Mouse (Mus musculus) forebrain, embryonic 16.5 days (tissue): ENCODE results near the gene Tbc1d17. TPM values are rescaled to one million over a fixed set of nuclear protein-coding genes. Genes with fewer than 3 reads are reported as not detected.

Experiments used
- ATAC-seq: fragments of 200-750 bp; cut with Nextera tagmentation; 2 replicates; pipeline ENCODE4 v1.8.0; 2017; ENCODE audit warnings: mild to moderate bottlenecking, moderate library complexity
- H3K27ac ChIP-seq: fragments of 300-500 bp; sonication (generic); 2 replicates; pipeline ENCODE4 v1.5.1; 2014; ENCODE audit warnings: low read length, control low read depth
- H3K27me3 ChIP-seq: fragments of 300-500 bp; sonication (generic); replicated peaks from 2 replicates; pipeline ENCODE4 v1.6.1; 2014; ENCODE audit warnings: low read length; ENCODE audit not compliant: control insufficient read depth, insufficient read depth
- H3K36me3 ChIP-seq: fragments of 300-500 bp; sonication (generic); 2 replicates; pipeline ENCODE4 v1.6.1; 2014; ENCODE audit not compliant: control insufficient read depth, insufficient read depth
- H3K4me1 ChIP-seq: fragments of 300-500 bp; sonication (generic); replicated peaks from 2 replicates; pipeline ENCODE4 v1.6.1; 2014; ENCODE audit warnings: low read length; ENCODE audit not compliant: control insufficient read depth, insufficient read depth
- H3K4me2 ChIP-seq: fragments of 300-500 bp; sonication (generic); 2 replicates; pipeline ENCODE4 v1.6.1; 2014; ENCODE audit warnings: mild to moderate bottlenecking, low read length, control low read depth
- H3K4me3 ChIP-seq: fragments of 300-500 bp; sonication (generic); replicated peaks from 2 replicates; pipeline ENCODE4 v1.5.1; 2014; ENCODE audit warnings: mild to moderate bottlenecking, low read length, control low read depth
- H3K9ac ChIP-seq: fragments of 300-500 bp; sonication (generic); replicated peaks from 2 replicates; pipeline ENCODE4 v1.6.1; 2014; ENCODE audit warnings: low read depth, low read length, control low read depth
- H3K9me3 ChIP-seq: fragments of 300-500 bp; sonication (generic); 2 replicates; pipeline ENCODE4 v1.6.1; 2016; ENCODE audit warnings: low read length; ENCODE audit not compliant: control insufficient read depth
- WGBS: fragments of 180-500 bp; shearing (Covaris S2); extraction: QIAGEN DNeasy Blood & Tissue Kit; methylation state at CpG from one replicate; pipeline ENCODE4 v1.1.7; 2014; 5-methylcytosine and 5-hydroxymethylcytosine counted together
- polyA plus RNA-seq: library from polyadenylated mRNA; unstranded; fragments of >200 nt; fragmentation: Nextera tagmentation; extraction: Ambion mirVana; gene quantifications from 2 replicates; pipeline ENCODE4 v1.2.1, GENCODE M21; 2015

Gene Tbc1d17
- polyA plus RNA-seq, 1 experiment from 2014 or later, result 122 TPM

DNA sequence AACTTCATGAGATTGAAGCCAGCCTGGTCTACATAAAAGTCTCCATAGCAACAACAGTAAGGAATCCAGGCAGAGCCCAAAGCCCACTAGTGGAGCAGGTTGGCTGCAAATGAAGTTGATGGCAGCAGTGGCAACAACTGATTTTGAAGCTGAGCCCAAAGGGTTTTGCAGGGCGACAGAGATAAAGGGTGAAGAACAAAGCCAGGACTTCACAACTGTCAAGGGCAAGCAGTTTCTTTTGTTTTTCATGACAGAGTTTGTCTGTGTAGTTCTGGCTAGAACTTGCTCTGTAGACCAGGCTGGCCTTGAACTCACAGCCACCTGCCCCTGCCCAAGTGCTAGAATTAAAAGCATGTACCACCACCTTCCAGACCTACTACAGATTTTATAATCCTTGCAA is 22.3 kb upstream of the Tbc1d17 start:
- Histone ChIP-seq H3K9ac (no peak overlapping the region), H3K27ac (no peak overlapping the region), H3K4me3 (no peak overlapping the region), H3K4me2 (no peak overlapping the region), H3K9me3 (no peaks in the 10 kb centered on the region), H3K36me3 (no peaks in the 10 kb centered on the region), H3K4me1 (peaks cover 29% of the 10 kb centered on the region), H3K27me3 (no peaks in the 10 kb centered on the region)
- WGBS, result 27% methylated on average over 1 of the region's 1 CpGs
- ATAC-seq, result no peak

GRCm38 (mm10) chr7:44870614-44871013 is 21.7 kb upstream of the Tbc1d17 start:
- Histone ChIP-seq H3K9ac (peak overlapping the region; percentile 39), H3K4me1 (peaks cover 34% of the 10 kb centered on the region), H3K4me2 (peak overlapping the region; percentile 46), H3K27ac (peak overlapping the region; percentile 100), H3K36me3 (0 out of 2 replicates have a peak, but pooled peaks cover under 1% of the 10 kb centered on the region), H3K9me3 (no peaks in the 10 kb centered on the region), H3K27me3 (no peaks in the 10 kb centered on the region), H3K4me3 (peak overlapping the region; percentile 91)
- ATAC-seq, result no peak
- WGBS, result 80% methylated on average over 6 of the region's 6 CpGs

- peak within 1 kb of the TSS; percentile 95 for H3K4me2 ChIP-seq
- H3K36me3 ChIP-seq, result peaks cover 6% of the 10 kb centered on the region; the same call in 1 of the 2 replicates
- ATAC-seq, result peak; percentile 95
- peaks cover 40% of the 10 kb centered on the region for H3K4me1 ChIP-seq
- H3K27ac ChIP-seq, result peak within 1 kb of the TSS; percentile 100
- WGBS, result 8% methylated on average over 28 of the region's 29 CpGs
- H3K4me3 ChIP-seq, result peak within 1 kb of the TSS; percentile 91
- H3K27me3 ChIP-seq, result no peaks in the 10 kb centered on the region
- no peaks in the 10 kb centered on the region for H3K9me3 ChIP-seq
- peak within 1 kb of the TSS; percentile 99 for H3K9ac ChIP-seq
Observed at GRCm38 (mm10) chr7:44869697-44870528, 21.0 kb upstream of the Tbc1d17 start, which contains the start of gene Ptov1. TSS of gene Ptov1 (minus strand) at chr7:44869788.

GRCm38 (mm10) chr7:44868919-44869696 is 20.2 kb upstream of the Tbc1d17 start:
- Histone ChIP-seq H3K4me3 (peak overlapping the region; percentile 91), H3K9ac (peak overlapping the region; percentile 99), H3K4me2 (peak overlapping the region; percentile 95), H3K27ac (peak overlapping the region; percentile 100), H3K9me3 (no peaks in the 10 kb centered on the region), H3K27me3 (no peaks in the 10 kb centered on the region), H3K4me1 (peaks cover 44% of the 10 kb centered on the region), H3K36me3 (peaks cover 11% of the 10 kb centered on the region)
- WGBS, result under 1% methylated on average over 94 of the region's 108 CpGs
- peak; percentile 18 for ATAC-seq

DNA sequence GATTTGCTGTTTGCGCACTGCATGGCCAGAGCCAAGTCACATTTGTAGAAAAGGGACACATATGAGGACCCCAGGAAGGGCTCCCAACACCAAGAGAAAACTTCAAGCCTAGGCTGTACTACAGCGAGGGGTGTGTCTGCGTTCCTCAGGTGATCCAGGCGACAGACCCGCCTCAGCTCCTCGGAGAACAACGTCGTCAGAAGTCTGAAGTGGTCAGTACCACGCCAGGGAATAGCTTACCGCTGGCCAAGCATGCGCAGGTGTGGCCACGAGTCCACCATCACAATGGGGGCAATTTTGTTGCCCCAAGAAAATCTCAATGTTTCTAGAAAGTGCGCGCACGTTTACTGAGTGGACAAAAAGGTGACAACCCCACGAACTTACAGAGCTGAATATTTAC is 19.6 kb upstream of the Tbc1d17 start:
- H3K4me1 ChIP-seq, result peaks cover 44% of the 10 kb centered on the region
- peak overlapping the region; percentile 99 for H3K9ac ChIP-seq
- H3K27me3 ChIP-seq, result no peaks in the 10 kb centered on the region
- no peak for ATAC-seq
- WGBS, result 3% methylated on average over 16 of the region's 16 CpGs
- H3K4me2 ChIP-seq, result peak overlapping the region; percentile 95
- H3K9me3 ChIP-seq, result no peaks in the 10 kb centered on the region
- peaks cover 16% of the 10 kb centered on the region for H3K36me3 ChIP-seq
- peak overlapping the region; percentile 91 for H3K4me3 ChIP-seq
- H3K27ac ChIP-seq, result peak overlapping the region; percentile 100

DNA sequence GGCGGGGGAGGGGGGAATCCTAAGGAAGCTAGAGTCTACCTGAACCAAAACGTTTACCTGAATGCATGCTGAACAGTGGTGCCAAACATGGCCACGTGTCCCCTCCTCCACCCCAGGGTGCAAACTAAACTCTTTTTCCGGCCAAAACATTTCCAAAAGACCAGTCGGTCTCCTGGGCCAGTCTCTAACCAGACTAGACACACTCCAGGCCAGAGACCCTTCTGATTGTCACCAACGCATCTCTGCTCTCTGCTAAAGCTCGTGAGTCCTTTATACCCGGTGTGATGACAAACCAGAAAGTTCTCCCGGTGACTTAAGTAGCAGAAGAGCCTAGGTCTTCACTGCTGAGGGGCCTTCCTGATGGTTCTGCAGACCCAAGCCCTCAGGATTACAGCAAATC is 18.9 kb upstream of the Tbc1d17 start:
- Histone ChIP-seq H3K4me2 (peak overlapping the region; percentile 95), H3K4me3 (peak overlapping the region; percentile 91), H3K27ac (no peak overlapping the region), H3K9me3 (no peaks in the 10 kb centered on the region), H3K4me1 (peaks cover 44% of the 10 kb centered on the region), H3K36me3 (peaks cover 23% of the 10 kb centered on the region), H3K9ac (peak overlapping the region; percentile 99), H3K27me3 (no peaks in the 10 kb centered on the region)
- no peak for ATAC-seq
- WGBS, result 45% methylated on average over 9 of the region's 9 CpGs

- ATAC-seq, result no peak
- 70% methylated on average over 18 of the region's 19 CpGs for WGBS
- Histone ChIP-seq H3K27ac (no peak overlapping the region), H3K36me3 (peaks cover 28% of the 10 kb centered on the region), H3K27me3 (no peaks in the 10 kb centered on the region), H3K4me2 (peak overlapping the region; percentile 95), H3K9ac (peak overlapping the region; percentile 99), H3K4me3 (peak overlapping the region; percentile 91), H3K4me1 (peaks cover 44% of the 10 kb centered on the region), H3K9me3 (no peaks in the 10 kb centered on the region)
Observed at GRCm38 (mm10) chr7:44867010-44867702, 18.3 kb upstream of the Tbc1d17 start.

- no peaks in the 10 kb centered on the region for H3K9me3 ChIP-seq
- peaks cover 28% of the 10 kb centered on the region for H3K36me3 ChIP-seq
- H3K4me1 ChIP-seq, result peaks cover 44% of the 10 kb centered on the region
- H3K4me3 ChIP-seq, result no peak overlapping the region
- no peak for ATAC-seq
- peak overlapping the region; percentile 95 for H3K4me2 ChIP-seq
- 41% methylated on average over 15 of the region's 15 CpGs for WGBS
- no peaks in the 10 kb centered on the region for H3K27me3 ChIP-seq
- H3K9ac ChIP-seq, result 0 out of 2 replicates have a peak overlapping the region, but pooled peaks have one; percentile 28
- no peak overlapping the region for H3K27ac ChIP-seq
Observed at GRCm38 (mm10) chr7:44866276-44867009, 17.6 kb upstream of the Tbc1d17 start.
